8 mouse cellular contexts compared by ENCODE assay signal in genomic region chr9:45954294-45955106, GRCm38 (mm10). TPM values are rescaled to one million over a fixed set of nuclear protein-coding genes. Genes with fewer than 3 reads are reported as not detected.
DNase-seq lines count a peak whose midpoint lies in the region; ATAC-seq lines count a peak whose summit lies in the region.

No protein-coding gene starts in this region.

- no peaks in the 10 kb centered on the region for H3K9me3 ChIP-seq in forebrain, embryonic 13.5 days (replicated peaks)
- no peaks in the 10 kb centered on the region for H3K9me3 ChIP-seq in hindbrain, embryonic 11.5 days (ENCODE audit: control insufficient read depth, low read length)

- peak; percentile 43 for DNase-seq in layer of hippocampus, adult 11-12 months (ENCODE audit: low spot score)
- DNase-seq in layer of hippocampus, adult 18-20 months (ENCODE audit: low spot score in 2 of 2): no peak
- peak; percentile 35 for DNase-seq in c-Kit-positive CD71-positive TER-119-negative erythroid progenitor cells, embryonic 14.5 days (ENCODE audit: low read depth)
- peak; percentile 66 for DNase-seq in hindbrain, embryonic 11.5 days (ENCODE audit: low spot score)
- peak; percentile 47 to 51 for DNase-seq in left cerebral cortex, adult 8-10 months (ENCODE audit: low spot score in 2 of 2)
- DNase-seq in skeletal muscle tissue, adult 2 months (ENCODE audit: low read depth, low spot score): peak; percentile 59

- peak overlapping the region; percentile 91 for H3K4me3 ChIP-seq in forebrain, embryonic 13.5 days
- peak overlapping the region; percentile 87 for H3K4me3 ChIP-seq in hindbrain, embryonic 11.5 days (ENCODE audit: low read depth, low read length)

- H3K4me1 ChIP-seq in forebrain, embryonic 13.5 days: peaks cover 48% of the 10 kb centered on the region
- no peaks in the 10 kb centered on the region for H3K4me1 ChIP-seq in hindbrain, embryonic 11.5 days (replicated peaks; ENCODE audit: control insufficient read depth, insufficient read depth, low read length)

- peak overlapping the region; percentile 89 for H3K9ac ChIP-seq in forebrain, embryonic 13.5 days
- peak overlapping the region; percentile 87 for H3K9ac ChIP-seq in hindbrain, embryonic 11.5 days (ENCODE audit: low read depth, low read length)

- peaks cover 24% of the 10 kb centered on the region for H3K36me3 ChIP-seq in forebrain, embryonic 13.5 days (ENCODE audit: poor library complexity, severe bottlenecking)
- H3K36me3 ChIP-seq in hindbrain, embryonic 11.5 days (ENCODE audit: control insufficient read depth, insufficient read depth, low read length): no peaks in the 10 kb centered on the region

- peak overlapping the region; percentile 96 for H3K4me2 ChIP-seq in forebrain, embryonic 13.5 days
- peak overlapping the region; percentile 96 for H3K4me2 ChIP-seq in hindbrain, embryonic 11.5 days (replicated peaks; ENCODE audit: low read depth, low read length)

- H3K27ac ChIP-seq in forebrain, embryonic 13.5 days: peak overlapping the region; percentile 75
- H3K27ac ChIP-seq in hindbrain, embryonic 11.5 days (ENCODE audit: low read depth, low read length): peak overlapping the region; percentile 79

- peak; percentile 37; the same call in 1 of the 2 replicates for ATAC-seq in forebrain, embryonic 13.5 days
- peak; percentile 63 for ATAC-seq in hindbrain, embryonic 11.5 days (ENCODE audit: low FRiP score)
- ATAC-seq in megakaryocyte-erythroid progenitor cell, adult 5-6 weeks (replicated peaks; ENCODE audit: low FRiP score, low TSS enrichment, poor library complexity, severe bottlenecking): peak; percentile 35

- H3K27me3 ChIP-seq in forebrain, embryonic 13.5 days: no peaks in the 10 kb centered on the region
- no peaks in the 10 kb centered on the region for H3K27me3 ChIP-seq in hindbrain, embryonic 11.5 days (ENCODE audit: control insufficient read depth, insufficient read depth, low read length)

- under 1% methylated on average over 61 of the region's 63 CpGs for WGBS in forebrain, embryonic 13.5 days
- under 1% methylated on average over 46 of the region's 63 CpGs for WGBS in hindbrain, embryonic 11.5 days

RNA-seq across cellular contexts. Expression of gene Sidt2, which starts 0.6 kb away (rescaled TPM):
- 10 to 100 TPM; 69.1 to 76.4 TPM for total RNA-seq in layer of hippocampus, adult 18-20 months (2021)
- polyA plus RNA-seq in forebrain, embryonic 13.5 days (2015; fragmentation: Nextera tagmentation; extraction: Ambion mirVana): 22.6 and 26.3 TPM in 2 replicates
- 23.4 and 23.6 TPM in 2 replicates for polyA plus RNA-seq in hindbrain, embryonic 11.5 days (2014; fragmentation: Nextera tagmentation; extraction: Ambion mirVana)
- total RNA-seq in left cerebral cortex, adult 8-10 months (2022): 10 to 100 TPM; 77.9 to 79.8 (median 78.2) TPM
- 45.6 and 50.6 TPM in 2 replicates for total RNA-seq in megakaryocyte-erythroid progenitor cell, adult 5-6 weeks (2014; fragmentation: Nextera tagmentation)
- total RNA-seq in megakaryocyte-erythroid progenitor cell, adult 5-6 weeks (2017): 10.8 and 29.2 TPM in 2 replicates

RNA-seq across cellular contexts. Expression of gene Tagln, which starts 18.6 kb away (rescaled TPM):
- 1 to 10 TPM; 3.4 to 8.3 TPM for total RNA-seq in layer of hippocampus, adult 18-20 months (2021)
- 2.5 and 3.1 TPM in 2 replicates for polyA plus RNA-seq in forebrain, embryonic 13.5 days (2015; fragmentation: Nextera tagmentation; extraction: Ambion mirVana)
- polyA plus RNA-seq in hindbrain, embryonic 11.5 days (2014; fragmentation: Nextera tagmentation; extraction: Ambion mirVana): 19.6 and 28.8 TPM in 2 replicates
- total RNA-seq in left cerebral cortex, adult 8-10 months (2022): 10 to 100 TPM in 1 of 4 experiments, 1 to 10 TPM in 3; 8.9 to 17.1 (median 9.1) TPM
- total RNA-seq in megakaryocyte-erythroid progenitor cell, adult 5-6 weeks (2014; fragmentation: Nextera tagmentation): not detected in 2 replicates
- not detected in 2 replicates for total RNA-seq in megakaryocyte-erythroid progenitor cell, adult 5-6 weeks (2017)

RNA-seq across cellular contexts. Expression of gene Rnf214, which starts 47.8 kb away (rescaled TPM):
- 10 to 100 TPM; 71.8 to 73.2 TPM for total RNA-seq in layer of hippocampus, adult 18-20 months (2021)
- polyA plus RNA-seq in forebrain, embryonic 13.5 days (2015; fragmentation: Nextera tagmentation; extraction: Ambion mirVana): 92.9 and 94.3 TPM in 2 replicates
- polyA plus RNA-seq in hindbrain, embryonic 11.5 days (2014; fragmentation: Nextera tagmentation; extraction: Ambion mirVana): 81.4 and 109 TPM in 2 replicates
- total RNA-seq in left cerebral cortex, adult 8-10 months (2022): 10 to 100 TPM; 72.3 to 85.7 (median 81.2) TPM
- 34.7 and 48.2 TPM in 2 replicates for total RNA-seq in megakaryocyte-erythroid progenitor cell, adult 5-6 weeks (2014; fragmentation: Nextera tagmentation)
- total RNA-seq in megakaryocyte-erythroid progenitor cell, adult 5-6 weeks (2017): 22.6 and 26.0 TPM in 2 replicates

RNA-seq across cellular contexts. Expression of gene Pcsk7, which starts 48.2 kb away (rescaled TPM):
- 10 to 100 TPM; 21.4 to 23.1 TPM for total RNA-seq in layer of hippocampus, adult 18-20 months (2021)
- 20.1 and 24.9 TPM in 2 replicates for polyA plus RNA-seq in forebrain, embryonic 13.5 days (2015; fragmentation: Nextera tagmentation; extraction: Ambion mirVana)
- polyA plus RNA-seq in hindbrain, embryonic 11.5 days (2014; fragmentation: Nextera tagmentation; extraction: Ambion mirVana): 13.3 and 15.7 TPM in 2 replicates
- total RNA-seq in left cerebral cortex, adult 8-10 months (2022): 10 to 100 TPM; 20.5 to 28.5 (median 23.0) TPM
- 17.4 and 24.5 TPM in 2 replicates for total RNA-seq in megakaryocyte-erythroid progenitor cell, adult 5-6 weeks (2014; fragmentation: Nextera tagmentation)
- 11.9 and 15.8 TPM in 2 replicates for total RNA-seq in megakaryocyte-erythroid progenitor cell, adult 5-6 weeks (2017)

RNA-seq across cellular contexts. Expression of gene Pafah1b2, which starts 58.0 kb away (rescaled TPM):
- 100 to 1,000 TPM; 237 to 239 TPM for total RNA-seq in layer of hippocampus, adult 18-20 months (2021)
- 277 and 295 TPM in 2 replicates for polyA plus RNA-seq in forebrain, embryonic 13.5 days (2015; fragmentation: Nextera tagmentation; extraction: Ambion mirVana)
- polyA plus RNA-seq in hindbrain, embryonic 11.5 days (2014; fragmentation: Nextera tagmentation; extraction: Ambion mirVana): 282 and 301 TPM in 2 replicates
- 100 to 1,000 TPM; 206 to 233 (median 217) TPM for total RNA-seq in left cerebral cortex, adult 8-10 months (2022)
- total RNA-seq in megakaryocyte-erythroid progenitor cell, adult 5-6 weeks (2014; fragmentation: Nextera tagmentation): 26.5 and 36.8 TPM in 2 replicates
- 111 and 144 TPM in 2 replicates for total RNA-seq in megakaryocyte-erythroid progenitor cell, adult 5-6 weeks (2017)

Comparison
In these comparisons a context has a peak if more than half of its experiments do, and no peak if none do; other contexts are left out.
1. DNase-seq: peak in layer of hippocampus, adult 11-12 months (single experiment), c-Kit-positive CD71-positive TER-119-negative erythroid progenitor cells, embryonic 14.5 days (single experiment), hindbrain, embryonic 11.5 days (single experiment), left cerebral cortex, adult 8-10 months (2 of 2) and skeletal muscle tissue, adult 2 months (single experiment); none in layer of hippocampus, adult 18-20 months (0 of 2).
2. RNA of gene Tagln, which starts 18.6 kb away (total RNA-seq): 8.9 to 17.1 TPM in left cerebral cortex, adult 8-10 months and 3.4 to 8.3 TPM in layer of hippocampus, adult 18-20 months; not detected in megakaryocyte-erythroid progenitor cell, adult 5-6 weeks; every median in the first group is over 4 times any median in the second.
3. Peak in every context shown above with its lines, with median percentiles within 50 percentile points of each other: ATAC-seq.